Mouse (Mus musculus): ENCODE results near the gene Itpr2.

DNA sequence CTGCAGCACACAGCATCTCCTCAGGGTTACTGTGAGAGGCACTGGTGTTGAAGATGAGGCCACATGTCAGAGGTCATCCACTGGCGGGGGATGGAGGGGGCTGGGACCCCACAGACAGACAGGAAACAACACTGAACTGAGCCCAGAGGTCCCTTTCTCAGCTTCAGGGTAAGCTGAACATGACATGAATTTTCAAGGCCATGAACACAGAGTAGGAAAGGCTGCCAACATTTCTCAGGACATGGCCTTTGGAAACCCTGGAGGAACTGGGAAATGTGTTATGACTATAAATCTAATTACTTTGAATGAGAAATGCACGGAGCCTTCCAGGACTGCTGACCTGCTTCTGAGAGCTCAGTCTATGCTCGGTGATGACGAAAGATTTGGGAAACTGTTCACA, 144.1 kb downstream of the Itpr2 start:
- TF ChIP-seq EP300 (optimal IDR thresholded peaks at IDR 0.05): no peak
- TF ChIP-seq CTCF (IDR thresholded peaks at IDR 0.05; ENCODE audit: low read depth): no peak

Measured in stomach, postnatal 0 days (tissue).